Mouse (Mus musculus) testis, adult 10 weeks (tissue): ENCODE measurements around the gene 4930535I16Rik. TPM values are rescaled to one million over a fixed set of nuclear protein-coding genes. Genes with fewer than 3 reads are reported as not detected.

ENCODE experiments used
- polyA plus RNA-seq: library from polyadenylated mRNA; stranded (reverse); fragments of 350-450 nt; fragmentation: Illumina TruSeq; extraction: RNeasy Lipid Tissue Mini Kit (QIAGEN cat#74804); gene quantifications from one replicate; pipeline ENCODE4 v1.2.3, GENCODE M21; 2014; ENCODE audit warnings: low read depth, low replicate concordance

4930535I16Rik gene
- not detected for polyA plus RNA-seq

DNA sequence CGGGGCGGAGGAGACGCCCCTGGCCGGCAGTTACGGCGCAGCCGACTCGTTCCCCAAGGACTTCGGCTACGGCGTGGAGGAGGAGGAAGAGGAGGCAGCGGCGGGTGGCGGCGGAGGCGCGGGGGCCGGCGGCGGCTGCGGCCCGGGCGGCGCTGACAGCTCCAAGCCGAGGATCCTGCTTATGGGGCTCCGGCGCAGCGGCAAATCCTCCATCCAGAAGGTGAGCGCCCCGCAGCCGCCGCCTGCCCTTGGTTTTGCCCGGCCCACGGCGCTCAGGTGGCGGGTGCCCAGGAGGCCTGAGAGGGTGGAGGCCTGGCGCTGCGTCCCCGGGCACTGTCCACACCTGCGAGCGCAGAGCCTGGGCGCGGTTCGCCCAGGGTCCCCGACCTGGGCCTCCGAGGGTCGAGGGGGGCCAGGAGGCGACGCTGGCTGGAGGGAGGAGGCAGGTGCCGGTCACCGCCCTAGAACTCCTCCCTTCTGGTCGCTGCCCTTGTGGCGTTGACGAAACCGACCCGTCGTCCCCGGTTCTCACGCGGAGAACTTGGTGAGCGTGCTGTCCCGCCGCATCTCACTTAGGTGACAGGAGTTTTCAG is at the start of gene 4930535I16Rik:
TSS of gene 4930535I16Rik (minus strand) at position 475 of the 593 bp plus-strand sequence.

DNA sequence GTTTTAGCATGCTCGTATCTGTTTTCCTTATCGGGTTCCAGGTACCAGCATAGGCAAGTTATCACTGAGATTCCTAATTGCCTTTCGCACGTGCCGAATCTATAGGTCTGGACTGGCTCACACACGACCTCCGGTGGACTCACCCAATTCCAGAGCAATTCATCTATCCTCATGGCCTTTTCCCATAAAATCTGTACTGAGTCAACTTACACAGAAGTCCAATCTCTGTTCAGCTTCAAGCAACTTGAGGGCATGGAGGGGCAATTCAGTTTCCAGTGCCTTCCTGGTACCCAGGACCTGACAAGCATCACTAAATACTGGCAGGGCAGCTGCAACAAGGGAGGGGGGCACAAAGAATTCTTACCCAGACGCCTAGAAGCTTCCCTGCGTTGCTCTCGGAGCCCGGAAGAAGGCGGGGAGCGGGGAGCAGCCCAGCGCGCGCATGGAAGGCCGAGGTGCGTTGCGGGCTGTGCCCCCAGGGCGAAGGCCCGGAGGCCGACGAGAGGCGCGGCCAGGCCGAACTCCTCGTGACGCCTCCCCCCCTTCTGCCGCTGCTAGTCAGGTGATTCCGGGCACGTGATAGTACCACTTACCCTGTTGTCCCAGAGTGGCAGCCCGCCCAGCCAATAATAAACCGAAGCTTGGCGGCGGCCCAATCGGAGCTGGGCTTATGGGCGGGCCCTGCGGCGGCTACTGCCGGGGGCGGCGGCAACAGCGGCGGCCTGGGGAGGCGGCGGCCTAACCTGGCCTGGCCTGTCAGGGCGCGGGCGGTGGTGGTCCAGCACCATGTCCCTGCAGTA is 874 bp downstream of the 4930535I16Rik start, which contains the start of gene Rragc:
TSS of gene Rragc (plus strand) at position 699 of the 800 bp plus-strand sequence.

DNA sequence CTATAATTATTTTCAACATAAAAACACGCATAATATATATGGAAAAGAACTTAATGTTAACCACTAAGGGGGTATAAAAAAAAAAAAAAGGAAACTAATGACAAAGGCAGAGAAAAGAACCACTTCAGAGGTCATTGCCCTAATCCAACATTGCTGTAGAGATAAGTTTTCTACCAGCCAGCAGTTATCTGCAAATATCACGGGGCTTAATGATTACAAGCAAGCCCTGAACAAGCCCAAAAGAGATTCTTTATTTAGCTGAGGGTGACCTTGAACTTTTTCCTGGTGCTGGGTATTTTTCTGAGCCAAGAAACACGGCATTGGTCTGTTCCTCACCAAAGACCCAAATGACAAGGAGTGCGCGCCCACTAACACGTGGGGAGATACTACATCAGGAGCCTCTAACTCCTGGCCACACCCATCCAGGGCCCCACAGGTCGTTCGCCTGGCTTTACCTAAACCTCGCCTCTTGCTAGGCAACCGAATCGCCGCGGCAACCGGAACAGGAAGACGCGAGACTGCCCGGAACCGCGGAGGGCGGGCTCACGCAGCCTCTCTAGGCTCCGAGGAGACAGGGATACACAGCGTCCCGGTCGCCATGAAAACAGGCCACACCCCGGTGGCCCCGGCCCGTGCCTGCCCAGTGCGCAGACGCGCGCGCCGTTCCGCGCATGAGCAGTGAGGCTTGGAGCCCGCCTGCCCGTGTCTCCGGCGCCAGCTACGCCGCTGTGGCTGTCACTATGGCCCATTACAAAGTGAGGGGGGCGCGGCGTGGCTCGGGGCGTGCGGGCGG is 13.3 kb downstream of the 4930535I16Rik start, which contains the start of gene Mycbp:
TSS of gene Mycbp (plus strand) at position 500 of the 793 bp plus-strand sequence.

Other genes with a start within 250 kb of the 4930535I16Rik start
- 82.0 TPM for gene Macf1, start 233.7 kb downstream of the 4930535I16Rik start, polyA plus RNA-seq
- gene Ndufs5, start 199.8 kb downstream of the 4930535I16Rik start, polyA plus RNA-seq = 29.3 TPM
- 126 TPM for gene Akirin1, start 167.7 kb downstream of the 4930535I16Rik start, polyA plus RNA-seq
- 3.5 TPM for gene Rhbdl2, start 130.1 kb downstream of the 4930535I16Rik start, polyA plus RNA-seq
- 94.7 TPM for gene 4933427I04Rik, start 58.3 kb downstream of the 4930535I16Rik start, polyA plus RNA-seq
- gene Mycbp, start 13.2 kb downstream of the 4930535I16Rik start, polyA plus RNA-seq = 152 TPM
- 116 TPM for gene Rragc, start 576 bp downstream of the 4930535I16Rik start, polyA plus RNA-seq